Mouse (Mus musculus) lung, postnatal 10 days (tissue): ENCODE data around the gene Atxn10.
"Not testable (repeated sequence)": the region's sequence is repeated elsewhere in the genome, so short reads cannot be mapped to it uniquely, and the experiment has no call there.

ENCODE experiments used
- DNase-seq: peaks from one replicate; pipeline ENCODE4 v3.0.0; 2021

Gene Atxn10

GRCm38 (mm10) chr15:85335671-85336300, at the start of gene Atxn10:
Gene Atxn10, plus strand, starts transcription at chr15:85336245.
- no peak for DNase-seq

DNA sequence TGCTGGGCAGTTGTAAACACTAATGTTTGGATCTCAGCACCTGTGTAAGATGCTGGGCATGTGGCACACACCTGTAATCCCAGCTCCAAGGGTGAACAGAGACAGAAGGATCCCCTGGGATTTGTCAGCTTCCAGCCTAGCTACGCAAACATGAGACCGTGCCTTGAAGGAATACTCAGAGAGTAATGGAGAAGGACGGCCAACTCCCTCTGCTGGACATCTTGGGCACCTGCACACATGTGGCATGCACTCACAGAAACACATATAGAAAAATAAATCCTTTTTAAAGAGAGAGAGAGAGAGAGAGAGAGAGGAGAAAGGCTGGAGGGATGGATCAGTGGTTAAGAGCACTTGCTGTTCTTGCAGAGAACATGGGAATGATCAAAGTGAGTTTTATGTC, 41.4 kb upstream of the Atxn10 start:
- DNase-seq, result no peak

DNA sequence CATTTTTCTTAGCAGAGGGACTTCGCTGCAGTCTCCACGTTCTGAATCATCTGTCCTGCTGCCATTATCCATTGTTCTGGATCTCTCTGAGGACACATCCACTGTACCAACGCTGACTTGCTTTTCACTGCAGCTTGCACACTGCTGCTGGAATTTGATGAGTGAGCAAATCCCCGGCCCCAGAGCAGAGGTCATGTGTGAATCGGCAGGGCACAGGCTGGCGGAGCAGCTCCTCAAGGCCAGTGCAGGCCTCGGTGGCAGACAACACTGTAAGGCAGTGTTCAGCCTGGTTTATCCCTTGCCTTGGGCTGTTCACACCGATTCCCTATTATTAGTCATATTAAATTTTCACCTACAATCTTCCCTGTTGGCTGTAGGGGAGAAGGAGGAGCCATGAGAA, 40.5 kb upstream of the Atxn10 start:
- no peak for DNase-seq

DNA sequence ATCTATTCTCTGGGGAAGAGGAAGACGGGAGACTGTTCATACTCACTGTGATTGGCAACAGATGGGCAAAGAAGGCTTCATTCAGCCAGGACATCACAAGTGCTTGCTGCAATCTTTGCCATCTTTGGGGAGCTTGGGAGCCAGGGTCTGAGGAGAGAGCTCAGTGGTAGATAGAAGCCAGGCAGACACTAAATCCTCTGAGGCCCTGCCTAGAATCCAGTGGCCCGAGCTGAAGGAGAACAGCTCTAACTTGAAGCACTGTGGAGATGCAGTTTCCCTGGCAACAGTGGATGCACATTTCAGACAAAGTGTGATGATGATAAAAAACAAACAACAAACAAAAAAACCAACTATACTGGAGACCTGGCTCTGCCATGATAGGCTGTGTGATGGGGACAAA, 40.1 kb upstream of the Atxn10 start:
- DNase-seq, result no peak

DNA sequence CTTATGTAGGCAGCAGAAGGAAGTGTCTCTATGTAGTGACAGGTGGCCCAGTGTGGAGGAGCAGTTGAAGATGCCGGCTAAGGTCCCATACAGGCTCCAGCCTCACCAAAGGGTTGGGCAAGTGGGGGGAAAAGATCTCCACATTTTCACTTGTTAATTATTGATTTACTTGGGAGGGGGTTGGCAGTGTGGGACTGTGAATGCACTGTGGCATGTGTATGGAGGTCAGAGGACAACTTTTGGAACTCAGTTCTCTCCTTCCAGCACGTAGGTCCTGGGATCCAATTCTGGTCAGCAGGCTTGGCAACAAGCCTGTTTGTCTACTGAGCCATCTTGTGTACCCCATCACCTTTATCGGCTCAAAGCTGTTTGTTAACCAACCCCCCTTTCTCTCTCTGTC, 39.5 kb upstream of the Atxn10 start:
- no peak for DNase-seq

GRCm38 (mm10) chr15:85298167-85298781, 37.8 kb upstream of the Atxn10 start:
- DNase-seq, result peak; percentile 15

DNA sequence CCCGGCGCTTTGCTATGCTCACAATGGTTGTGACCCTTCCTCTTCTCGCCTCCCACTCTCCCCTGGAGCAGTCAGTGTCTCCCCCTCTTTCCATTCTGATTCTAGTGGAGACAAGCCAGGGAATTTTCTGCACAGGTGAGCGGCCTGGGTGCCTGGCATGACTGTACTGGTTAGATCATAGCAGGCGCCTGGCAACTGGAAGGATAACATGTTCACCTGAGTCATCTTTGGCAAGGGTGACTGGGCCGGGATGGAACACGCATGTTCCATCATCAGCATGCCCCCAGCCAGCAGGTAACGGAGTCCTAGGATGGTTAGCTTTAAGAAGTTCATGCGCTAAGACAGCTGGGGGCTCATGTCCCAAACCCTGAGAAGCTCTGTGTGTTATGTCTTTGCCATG, 37.1 kb upstream of the Atxn10 start:
- no peak for DNase-seq

GRCm38 (mm10) chr15:85303241-85303640, 32.8 kb upstream of the Atxn10 start:
- no peak for DNase-seq

DNA sequence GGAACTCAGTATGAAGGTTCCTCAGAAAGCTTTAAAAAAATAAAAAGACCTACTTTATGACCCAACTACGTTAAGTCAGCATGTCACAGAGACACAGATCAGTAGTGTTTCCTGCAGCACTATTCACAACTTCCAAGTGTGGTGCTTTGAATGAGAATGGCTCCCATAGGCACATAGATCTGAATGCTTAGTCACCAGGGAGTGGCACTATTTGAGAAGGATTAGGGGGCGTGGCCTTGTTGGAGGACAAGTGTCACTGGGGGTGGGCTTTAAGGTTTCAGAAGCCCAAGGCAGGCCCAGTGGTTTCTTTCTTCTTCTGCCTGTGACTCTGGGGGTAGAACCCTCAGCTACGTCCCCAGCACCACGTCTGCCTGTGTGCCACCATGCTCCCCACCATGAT, 32.1 kb upstream of the Atxn10 start:
- no peak for DNase-seq

GRCm38 (mm10) chr15:85307061-85307660, 28.9 kb upstream of the Atxn10 start:
- no peak for DNase-seq

DNA sequence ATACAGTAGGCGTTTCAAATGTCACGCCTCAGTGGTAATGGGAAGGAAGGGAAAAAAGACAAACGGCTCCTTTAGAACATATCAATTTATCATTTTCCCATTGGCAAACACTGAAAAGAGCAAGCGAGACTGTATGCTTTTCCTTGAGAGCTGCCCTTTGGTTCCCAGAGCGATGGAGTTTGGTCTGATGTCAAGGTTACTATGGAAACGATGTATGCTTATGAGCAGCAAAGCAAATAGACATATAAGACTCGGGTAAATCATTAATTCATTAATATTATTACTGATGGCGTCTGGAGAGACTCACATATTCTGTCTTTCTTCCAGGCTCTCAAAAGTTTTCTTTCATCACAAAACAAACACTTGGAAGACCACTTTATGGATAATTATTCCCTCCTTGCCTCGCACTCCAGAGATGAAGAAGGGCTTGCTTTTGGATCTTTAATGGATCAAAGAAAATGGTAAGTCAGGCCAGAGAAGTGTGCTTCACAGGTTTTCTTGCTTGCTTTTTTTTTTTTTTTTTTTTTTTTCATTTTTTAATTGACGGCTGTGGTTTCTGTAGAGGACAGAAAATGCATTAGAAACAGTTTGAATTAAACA, 24.9 kb upstream of the Atxn10 start:
- no peak for DNase-seq

DNA sequence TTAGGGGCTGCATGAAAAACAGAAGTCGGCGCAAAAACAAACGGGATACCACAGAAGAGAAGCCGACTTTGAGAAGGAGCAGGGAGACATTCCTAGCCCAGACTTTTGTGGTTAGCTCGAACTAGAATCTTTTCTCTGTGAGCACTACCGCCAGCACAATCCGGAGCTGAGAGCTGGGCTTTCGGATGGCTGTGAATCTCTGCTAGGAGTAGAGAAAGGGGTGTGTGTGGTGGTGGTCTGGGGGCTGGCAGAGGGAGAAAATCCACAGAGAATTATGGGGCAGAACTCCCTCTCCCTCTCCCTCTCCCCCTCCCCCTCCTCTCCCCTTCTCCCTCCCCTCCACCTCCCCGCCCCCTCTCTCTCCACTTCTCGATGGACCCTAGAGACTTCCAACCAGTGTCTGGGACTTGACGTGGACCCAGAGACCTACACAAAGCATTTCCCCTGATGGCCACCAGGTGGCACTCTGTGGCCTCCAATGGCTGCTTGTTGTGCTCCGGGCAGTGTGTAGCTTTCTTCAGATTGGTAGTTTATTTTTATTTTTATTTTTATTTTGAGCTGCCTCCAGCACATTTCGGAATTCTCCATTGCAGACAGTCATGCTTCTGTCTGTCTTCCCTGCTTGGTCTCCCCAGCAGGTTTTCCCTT, 20.5 kb upstream of the Atxn10 start:
- DNase-seq, result peak; percentile 83

DNA sequence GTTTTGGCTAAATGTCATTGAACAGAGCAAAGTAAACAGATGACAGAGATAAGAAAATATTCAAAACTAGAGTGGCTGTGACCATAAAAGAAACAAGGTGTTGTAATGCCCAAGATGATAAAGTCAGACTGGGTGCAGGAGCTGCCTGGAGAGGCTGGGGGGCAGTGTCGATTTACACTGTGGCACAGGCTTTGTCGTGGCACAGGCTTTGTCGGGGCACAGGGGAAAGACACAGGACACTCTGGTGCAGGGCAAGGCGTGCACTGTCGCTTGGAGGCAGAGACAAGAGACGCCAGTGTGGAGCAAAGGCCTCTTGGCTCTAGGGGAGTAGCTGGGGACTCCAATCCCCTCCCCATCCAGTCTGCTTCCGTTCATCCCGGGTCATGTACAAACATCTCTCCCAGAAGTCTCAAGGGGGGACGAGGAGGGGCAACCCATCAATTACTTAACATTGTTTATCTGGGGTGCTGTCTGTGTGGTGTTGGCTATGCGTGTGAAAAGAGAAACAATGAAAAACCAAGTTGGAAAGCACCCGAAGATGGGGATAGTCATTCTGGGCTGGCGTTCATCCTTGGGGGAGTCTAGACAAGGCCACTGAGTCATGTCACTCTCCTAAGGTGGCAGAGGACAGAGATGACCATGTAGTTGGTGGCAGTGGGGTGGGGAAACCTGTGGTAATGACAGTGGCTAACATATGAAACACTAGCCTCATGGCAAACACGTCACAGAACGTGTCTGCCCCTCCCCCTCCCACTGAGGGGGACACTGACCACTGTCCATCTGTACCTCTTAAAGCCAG, 19.5 kb upstream of the Atxn10 start:
- no peak for DNase-seq

DNA sequence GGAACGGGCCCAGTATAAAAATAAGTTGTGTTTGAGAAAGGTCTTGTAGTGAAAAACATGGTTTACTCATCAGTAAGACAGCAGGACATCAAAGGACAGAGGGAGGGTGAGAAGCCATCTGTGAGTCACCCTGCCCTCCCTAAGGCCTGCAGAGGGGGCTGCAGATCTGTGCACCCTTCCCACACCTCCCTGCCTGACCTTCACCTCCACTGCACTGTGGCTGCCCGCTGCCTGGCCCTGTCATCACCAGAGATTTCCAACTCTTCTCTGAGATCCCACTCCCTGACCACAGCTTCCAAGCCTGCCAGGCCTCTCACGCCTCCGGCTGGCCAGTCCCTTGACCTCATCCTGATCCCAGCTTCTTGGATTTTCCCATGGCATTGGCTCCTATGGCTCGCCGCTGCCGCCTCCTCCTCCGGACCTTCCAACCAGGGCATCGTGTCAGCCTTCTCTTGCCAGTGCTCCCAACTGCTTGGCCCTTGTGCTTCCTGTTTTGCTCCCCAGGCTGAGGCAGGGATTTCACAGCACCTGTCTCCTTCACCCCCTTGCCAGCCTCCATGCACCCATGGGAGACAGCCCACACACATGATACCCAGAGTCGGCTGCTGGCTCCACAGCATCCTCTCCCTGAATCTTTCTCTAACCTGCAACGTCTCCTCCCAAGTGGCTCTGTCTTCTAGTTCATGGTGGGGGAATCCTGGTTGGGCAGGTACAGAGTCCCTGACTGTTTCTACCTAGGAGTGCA, 15.9 kb upstream of the Atxn10 start:
- no peak for DNase-seq

- DNase-seq, result no peak
Observed at GRCm38 (mm10) chr15:85323214-85323613, 12.8 kb upstream of the Atxn10 start.

DNA sequence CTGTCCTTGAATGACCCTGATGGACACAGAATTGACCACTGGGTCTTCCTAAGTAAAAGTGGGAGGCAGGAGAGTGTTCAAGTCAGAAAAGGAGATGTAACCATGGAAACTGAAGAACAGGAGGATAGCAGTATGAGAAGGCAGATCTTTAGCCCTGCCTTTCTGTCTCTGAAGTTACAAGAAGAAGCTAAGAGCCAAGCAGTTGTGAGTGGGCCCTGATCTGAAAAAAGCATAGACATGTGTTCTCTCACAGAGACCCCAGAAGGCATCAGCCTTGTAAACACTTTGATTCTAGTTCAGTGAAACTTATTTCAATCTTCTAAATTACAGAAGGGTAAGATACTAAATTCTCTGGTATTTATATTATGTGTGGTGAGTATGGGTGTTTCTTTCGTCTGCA, 11.6 kb upstream of the Atxn10 start:
- no peak for DNase-seq

DNA sequence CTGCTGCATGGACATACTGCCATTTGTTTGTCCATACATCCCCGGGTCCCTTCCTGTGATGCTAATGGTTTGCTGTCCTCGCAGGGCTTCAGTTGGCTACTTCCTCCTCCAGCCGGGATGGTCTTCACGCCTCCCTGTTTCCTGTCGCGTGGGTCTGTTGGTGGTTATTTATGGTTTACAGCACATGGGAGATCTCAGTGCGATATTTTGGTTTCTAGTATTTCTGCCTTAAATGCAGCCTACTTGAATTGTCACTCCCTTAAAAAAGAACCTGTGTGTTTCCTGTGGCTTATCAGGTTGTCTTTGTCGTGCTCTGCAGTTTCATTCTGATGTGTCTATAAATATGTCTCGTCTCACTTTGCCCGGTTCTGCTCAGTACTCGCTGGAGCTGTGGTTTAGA, 8.2 kb upstream of the Atxn10 start:
- no peak for DNase-seq

DNA sequence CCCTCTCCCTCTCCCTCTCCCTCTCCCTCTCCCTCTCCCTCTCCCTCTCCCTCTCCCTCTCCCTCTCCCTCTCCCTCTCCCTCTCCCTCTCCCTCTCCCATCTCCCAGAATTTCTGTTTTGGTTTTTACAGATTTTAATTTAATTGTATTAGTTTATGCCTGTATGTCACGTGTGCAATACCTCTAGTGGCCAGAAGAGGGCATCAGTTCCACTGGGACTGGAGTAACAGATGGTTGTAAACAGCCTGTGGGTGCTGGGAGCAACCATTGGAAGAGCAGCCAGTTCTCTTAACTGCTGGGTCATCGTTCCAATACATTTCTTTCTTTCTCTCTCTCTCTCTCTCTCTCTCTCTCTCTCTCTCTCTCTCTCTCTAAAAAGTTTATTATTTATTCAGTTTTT, 7.6 kb upstream of the Atxn10 start:
- DNase-seq, result peak; percentile 19

DNA sequence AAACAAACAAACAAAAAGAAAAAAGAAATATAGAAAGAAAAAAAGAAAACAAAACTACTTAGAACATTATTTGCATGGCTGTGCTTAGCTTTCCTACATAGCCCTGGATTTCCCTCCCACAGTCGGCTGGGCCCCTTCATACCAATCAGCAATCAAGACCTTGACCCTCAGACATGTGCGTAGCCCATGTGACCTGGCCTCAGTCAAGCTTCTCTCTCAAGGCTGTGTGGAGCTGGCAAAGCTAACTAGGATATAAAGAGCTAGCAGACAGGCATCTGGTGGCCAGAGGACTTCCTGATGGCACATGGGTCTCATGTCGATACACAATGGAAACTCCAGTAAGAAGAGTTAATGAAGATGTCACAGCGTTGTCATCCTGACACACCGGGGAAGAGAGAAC, 6.9 kb upstream of the Atxn10 start:
- DNase-seq, result no peak

DNA sequence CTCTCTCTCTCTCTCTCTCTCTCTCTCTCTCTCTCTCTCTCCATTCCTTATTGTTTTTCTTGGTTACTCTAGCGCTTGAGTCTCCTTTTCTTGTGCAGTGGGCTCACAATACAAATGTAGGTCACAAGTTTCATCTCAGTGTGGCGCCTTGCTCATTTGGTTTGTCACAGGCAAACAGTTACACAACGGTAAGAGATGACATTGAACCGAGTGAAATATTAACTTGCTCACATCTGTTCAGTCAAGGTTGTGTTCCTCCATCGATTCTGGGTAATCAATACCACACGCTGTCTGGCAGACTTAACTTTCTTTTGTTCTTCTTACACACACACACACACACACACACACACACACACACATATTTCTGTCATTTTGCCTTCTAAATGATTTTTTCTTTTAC, 6.0 kb upstream of the Atxn10 start:
- DNase-seq, result no peak

- not testable (repeated sequence) for DNase-seq
Observed at GRCm38 (mm10) chr15:85333511-85333910, 2.5 kb upstream of the Atxn10 start.

- DNase-seq, result no peak
Observed at GRCm38 (mm10) chr15:85334234-85334633, 1.8 kb upstream of the Atxn10 start.
